Mouse (Mus musculus) embryonic facial prominence, embryonic 11.5 days (tissue): ENCODE data around the gene Klhl5. TPM values are rescaled to one million over a fixed set of nuclear protein-coding genes. Genes with fewer than 3 reads are reported as not detected.

Experiments
- ATAC-seq: fragments of 200-750 bp; cut with Nextera tagmentation; replicated peaks from 2 replicates; pipeline ENCODE4 v1.8.0; 2017; ENCODE audit warnings: low read depth; ENCODE audit not compliant: insufficient number of reproducible peaks, low FRiP score, low TSS enrichment
- DNase-seq: peaks from one replicate; pipeline ENCODE4 v3.0.0-alpha.2; 2015; ENCODE audit warnings: low spot score
- H3K27ac ChIP-seq: fragments of 300-500 bp; sonication (generic); replicated peaks from 2 replicates; pipeline ENCODE4 v1.5.1; 2014; ENCODE audit warnings: mild to moderate bottlenecking, low read depth, low read length, control low read depth
- H3K27me3 ChIP-seq: fragments of 300-500 bp; sonication (generic); 2 replicates; pipeline ENCODE4 v1.6.1; 2014; ENCODE audit warnings: mild to moderate bottlenecking, low read length, moderate library complexity, mixed read lengths; ENCODE audit not compliant: control insufficient read depth, insufficient read depth
- H3K36me3 ChIP-seq: fragments of 300-500 bp; sonication (generic); replicated peaks from 2 replicates; pipeline ENCODE4 v1.6.1; 2014; ENCODE audit warnings: low read depth, mild to moderate bottlenecking, low read length, moderate library complexity, mixed read lengths; ENCODE audit not compliant: control insufficient read depth, insufficient read depth
- H3K4me1 ChIP-seq: fragments of 300-500 bp; sonication (generic); 2 replicates; pipeline ENCODE4 v1.6.1; 2014; ENCODE audit warnings: low read length, mixed read lengths; ENCODE audit not compliant: control insufficient read depth, insufficient read depth
- H3K4me2 ChIP-seq: fragments of 300-500 bp; sonication (generic); 2 replicates; pipeline ENCODE4 v1.6.1; 2014; ENCODE audit warnings: low read depth, mild to moderate bottlenecking, control low read depth, low read length, moderate library complexity
- H3K4me3 ChIP-seq: fragments of 300-500 bp; sonication (generic); 2 replicates; pipeline ENCODE4 v1.5.1; 2014; ENCODE audit warnings: low read depth, low read length, control low read depth
- H3K9ac ChIP-seq: fragments of 300-500 bp; sonication (generic); replicated peaks from 2 replicates; pipeline ENCODE4 v1.6.1; 2014; ENCODE audit warnings: mild to moderate bottlenecking, control low read depth, low read length
- H3K9me3 ChIP-seq: fragments of 300-500 bp; sonication (generic); replicated peaks from 2 replicates; pipeline ENCODE4 v1.6.1; 2016; ENCODE audit warnings: mild to moderate bottlenecking, low read length, inconsistent platforms, mixed read lengths; ENCODE audit not compliant: control insufficient read depth
- WGBS: fragments of 180-500 bp; shearing (Covaris S2); extraction: QIAGEN DNeasy Blood & Tissue Kit; methylation state at CpG from one replicate; pipeline ENCODE4 v1.1.7; 2014; 5-methylcytosine and 5-hydroxymethylcytosine counted together
- polyA plus RNA-seq: library from polyadenylated mRNA; unstranded; fragments of >200 nt; fragmentation: Nextera tagmentation; extraction: Ambion mirVana; gene quantifications from 2 replicates; pipeline ENCODE4 v1.2.1, GENCODE M21; 2014

The Klhl5 gene
- polyA plus RNA-seq, 1 experiment from 2014 or later, result 13.5 TPM

DNA sequence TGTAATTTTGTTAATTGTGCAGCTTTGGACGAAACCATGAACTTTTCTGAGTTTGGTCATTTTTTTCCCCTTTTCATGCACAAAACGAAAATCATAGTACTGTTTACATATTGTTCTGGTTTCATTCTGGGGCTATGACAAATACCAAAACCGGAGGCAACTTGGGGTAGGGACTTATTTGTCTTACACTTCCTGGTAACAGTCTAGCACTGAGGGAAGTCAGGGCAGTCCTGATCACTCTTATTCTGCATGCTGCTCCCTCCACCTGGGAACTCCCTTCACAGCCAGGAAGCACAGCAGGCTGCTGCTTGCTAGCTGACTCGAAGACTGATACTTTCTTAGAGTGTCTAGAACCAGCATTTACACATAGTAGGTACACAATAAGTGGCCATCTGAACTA, 34.1 kb upstream of the Klhl5 start:
- Histone ChIP-seq H3K36me3 (no peaks in the 10 kb centered on the region), H3K4me2 (no peak overlapping the region), H3K9me3 (no peaks in the 10 kb centered on the region), H3K27me3 (no peaks in the 10 kb centered on the region), H3K27ac (no peak overlapping the region), H3K9ac (no peak overlapping the region), H3K4me3 (no peak overlapping the region), H3K4me1 (no peaks in the 10 kb centered on the region)
- DNase-seq (no peak), ATAC-seq (no peak)
- 69% methylated on average over 4 of the region's 4 CpGs for WGBS

DNA sequence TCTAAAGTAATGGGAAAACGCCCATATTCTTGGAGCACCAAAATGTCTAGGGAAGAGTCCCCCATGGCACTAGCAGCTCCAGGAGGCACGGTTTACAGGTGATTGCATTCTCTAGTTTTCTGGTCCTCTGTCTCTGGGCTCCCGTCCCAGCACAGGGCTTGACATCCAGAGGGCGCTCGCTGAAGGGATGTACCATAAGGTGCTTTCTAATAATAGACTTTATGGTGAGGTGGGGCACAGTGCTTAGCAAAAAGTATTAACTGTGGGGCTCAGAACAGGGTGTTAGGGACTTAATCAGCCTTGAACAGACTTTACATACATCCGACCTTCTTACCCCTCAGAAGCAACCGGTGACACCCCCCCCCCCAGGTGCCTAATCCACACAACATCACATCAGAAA, 32.6 kb upstream of the Klhl5 start:
- ATAC-seq (no peak), DNase-seq (no peak)
- Histone ChIP-seq H3K27me3 (no peaks in the 10 kb centered on the region), H3K4me2 (no peak overlapping the region), H3K9ac (no peak overlapping the region), H3K36me3 (no peaks in the 10 kb centered on the region), H3K4me1 (no peaks in the 10 kb centered on the region), H3K4me3 (no peak overlapping the region), H3K9me3 (no peaks in the 10 kb centered on the region), H3K27ac (no peak overlapping the region)
- WGBS, result 59% methylated on average over 7 of the region's 7 CpGs

- 73% methylated on average over 2 of the region's 2 CpGs for WGBS
- Histone ChIP-seq H3K4me3 (no peak overlapping the region), H3K9me3 (no peaks in the 10 kb centered on the region), H3K27me3 (no peaks in the 10 kb centered on the region), H3K4me2 (no peak overlapping the region), H3K9ac (no peak overlapping the region), H3K27ac (no peak overlapping the region), H3K4me1 (no peaks in the 10 kb centered on the region), H3K36me3 (no peaks in the 10 kb centered on the region)
- no peak for DNase-seq
- no peak for ATAC-seq
These were observed 31.3 kb upstream of the Klhl5 start for GRCm38 (mm10) chr5:65076087-65076486.

GRCm38 (mm10) chr5:65076748-65077147, 30.6 kb upstream of the Klhl5 start:
- H3K27me3 ChIP-seq, result no peaks in the 10 kb centered on the region
- ATAC-seq (no peak), DNase-seq (no peak)
- H3K9me3 ChIP-seq, result no peaks in the 10 kb centered on the region
- no peak overlapping the region for H3K9ac ChIP-seq
- no peak overlapping the region for H3K4me3 ChIP-seq
- H3K4me2 ChIP-seq, result no peak overlapping the region
- no peaks in the 10 kb centered on the region for H3K4me1 ChIP-seq
- 46% methylated on average over 3 of the region's 3 CpGs for WGBS
- H3K36me3 ChIP-seq, result no peaks in the 10 kb centered on the region
- H3K27ac ChIP-seq, result no peak overlapping the region

DNA sequence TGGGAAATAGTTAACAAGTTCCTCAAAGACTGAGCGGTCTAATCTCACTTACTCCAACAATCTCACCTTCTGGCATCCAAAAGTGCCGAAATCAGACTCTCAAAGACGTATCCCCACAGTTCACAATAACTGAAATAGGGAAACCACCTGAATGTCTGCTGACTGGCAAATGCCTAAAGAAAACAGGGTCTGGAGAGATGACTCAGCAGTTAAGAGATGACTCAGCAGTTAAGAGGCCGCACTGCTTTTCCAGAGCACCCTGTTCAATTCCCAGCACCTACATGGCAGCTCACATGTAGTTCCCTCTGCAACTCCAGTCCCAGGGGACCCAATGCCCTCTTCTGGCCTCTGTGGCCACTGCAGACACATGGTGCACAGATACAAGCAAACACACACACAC, 29.3 kb upstream of the Klhl5 start:
- H3K4me1 ChIP-seq, result no peaks in the 10 kb centered on the region
- no peak overlapping the region for H3K4me2 ChIP-seq

GRCm38 (mm10) chr5:65079881-65080280, 27.5 kb upstream of the Klhl5 start:
- Histone ChIP-seq H3K4me3 (no peak overlapping the region), H3K9ac (no peak overlapping the region), H3K27me3 (no peaks in the 10 kb centered on the region), H3K4me1 (no peaks in the 10 kb centered on the region), H3K4me2 (no peak overlapping the region), H3K9me3 (no peaks in the 10 kb centered on the region), H3K36me3 (no peaks in the 10 kb centered on the region), H3K27ac (no peak overlapping the region)
- ATAC-seq, result no peak
- DNase-seq, result no peak
- 69% methylated on average over 9 of the region's 9 CpGs for WGBS

More for the DNA sequence above, 29.3 kb upstream of the Klhl5 start:
- DNase-seq (no peak), ATAC-seq (no peak)
- Histone ChIP-seq H3K9ac (no peak overlapping the region), H3K27ac (no peak overlapping the region), H3K9me3 (no peaks in the 10 kb centered on the region), H3K36me3 (no peaks in the 10 kb centered on the region), H3K27me3 (no peaks in the 10 kb centered on the region), H3K4me3 (no peak overlapping the region)
- 88% methylated on average over 4 of the region's 4 CpGs for WGBS

- H3K27ac ChIP-seq, result no peak overlapping the region
- no peaks in the 10 kb centered on the region for H3K9me3 ChIP-seq
- H3K4me3 ChIP-seq, result no peak overlapping the region
- no peak for DNase-seq
- H3K9ac ChIP-seq, result no peak overlapping the region
- no peaks in the 10 kb centered on the region for H3K27me3 ChIP-seq
- no peaks in the 10 kb centered on the region for H3K4me1 ChIP-seq
- H3K4me2 ChIP-seq, result no peak overlapping the region
- 86% methylated on average over 4 of the region's 4 CpGs for WGBS
- ATAC-seq, result no peak
- H3K36me3 ChIP-seq, result no peaks in the 10 kb centered on the region
These were observed 25.5 kb upstream of the Klhl5 start for GRCm38 (mm10) chr5:65081836-65082235.

DNA sequence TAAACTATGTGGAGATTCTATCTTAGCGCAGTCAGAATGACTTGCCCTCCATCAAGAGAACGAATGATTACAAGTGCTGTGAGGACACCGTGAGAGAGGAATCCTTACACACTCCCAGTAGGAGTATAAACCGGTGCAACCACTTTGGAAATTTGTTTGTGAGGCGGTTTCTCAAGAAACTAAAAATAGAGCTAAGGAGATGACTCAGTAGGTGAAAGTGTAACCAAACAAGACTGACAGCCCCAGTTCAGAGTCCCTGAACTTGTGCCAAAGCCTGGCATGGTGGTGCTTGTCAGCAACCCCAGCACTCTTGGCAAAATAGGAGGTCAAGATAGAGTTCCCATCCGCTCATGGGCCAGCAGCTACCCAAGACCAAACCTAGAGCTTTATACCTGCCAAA, 20.8 kb upstream of the Klhl5 start:
- Histone ChIP-seq H3K9ac (no peak overlapping the region), H3K4me3 (no peak overlapping the region), H3K4me2 (no peak overlapping the region), H3K9me3 (no peaks in the 10 kb centered on the region), H3K36me3 (no peaks in the 10 kb centered on the region), H3K4me1 (no peaks in the 10 kb centered on the region), H3K27me3 (no peaks in the 10 kb centered on the region), H3K27ac (no peak overlapping the region)
- WGBS, result 90% methylated on average over 6 of the region's 6 CpGs
- ATAC-seq, result no peak
- no peak for DNase-seq
